Mouse (Mus musculus): ENCODE results near the gene Col9a2. TPM values are rescaled to one million over a fixed set of nuclear protein-coding genes. Genes with fewer than 3 reads are reported as not detected.
A peak's percentile ranks its signal among the peaks of the same experiment; 100 is the strongest.

Gene Col9a2
- polyA plus RNA-seq, 1 experiment from 2014 or later = 16.7 TPM

DNA sequence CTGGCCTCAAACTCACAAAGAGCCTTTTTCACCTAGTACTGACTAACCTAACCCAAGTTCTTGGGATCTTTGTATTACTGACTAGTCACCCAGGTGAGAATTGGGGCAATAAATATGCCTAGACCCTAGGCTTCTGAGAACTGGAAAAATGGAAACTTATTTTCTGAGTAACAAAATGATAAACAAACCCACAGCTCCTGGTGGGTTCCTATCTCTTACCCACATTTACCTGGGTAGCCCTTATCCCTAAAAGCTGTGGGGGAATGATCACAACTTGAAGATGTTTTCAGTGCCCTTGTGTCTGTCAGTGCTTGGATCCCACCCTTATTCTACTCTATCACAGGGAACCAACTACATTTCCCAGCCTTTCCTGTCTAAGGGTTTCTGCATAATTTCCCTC is 32.2 kb upstream of the Col9a2 start:
- H3K4me1 ChIP-seq (ENCODE audit: control insufficient read depth, insufficient read depth, low read length) = peaks cover 19% of the 10 kb centered on the region

DNA sequence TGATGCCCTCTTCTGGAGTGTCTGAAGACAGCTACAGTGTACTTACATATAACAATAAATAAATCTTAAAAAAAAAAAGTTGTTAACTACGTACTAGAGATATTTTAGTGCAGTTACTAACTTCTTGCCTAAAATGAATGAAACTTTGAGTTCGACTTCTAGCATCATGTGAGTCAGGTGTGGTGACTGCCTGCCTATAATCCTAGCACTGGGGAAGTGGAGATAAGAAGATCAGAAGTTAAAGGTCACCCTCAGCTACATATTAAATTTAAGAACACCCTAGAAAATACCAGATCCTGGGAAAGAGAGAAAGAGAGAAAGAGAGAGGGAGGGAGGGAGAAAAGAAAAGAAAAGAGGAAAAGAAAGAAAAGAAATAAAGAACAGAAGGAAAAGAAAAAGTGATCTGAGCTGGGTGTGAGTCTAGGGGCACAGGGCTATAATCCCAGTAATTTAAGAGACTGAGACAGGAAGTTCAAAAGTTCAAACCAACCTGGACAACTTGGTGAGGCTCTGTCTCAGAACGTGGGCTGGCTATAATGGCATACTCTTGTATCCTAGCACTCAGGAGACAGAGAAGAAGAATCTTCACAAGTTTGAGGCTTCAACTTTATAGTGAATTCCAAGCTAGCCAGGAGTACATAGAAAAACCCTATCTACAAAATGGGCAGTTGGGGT is 31.0 kb upstream of the Col9a2 start:
- Histone ChIP-seq H3K4me2 (ENCODE audit: low read length) (no peak overlapping the region), H3K9me3 (replicated peaks; ENCODE audit: control insufficient read depth, low read length, poor library complexity, severe bottlenecking) (no peaks in the 10 kb centered on the region), H3K4me1 (ENCODE audit: control insufficient read depth, insufficient read depth, low read length) (peaks cover 9% of the 10 kb centered on the region), H3K27ac (ENCODE audit: low read length) (no peak overlapping the region), H3K9ac (ENCODE audit: low read depth, low read length) (no peak overlapping the region), H3K36me3 (ENCODE audit: control insufficient read depth, insufficient read depth, low read length) (no peaks in the 10 kb centered on the region), H3K27me3 (ENCODE audit: control insufficient read depth, insufficient read depth, low read depth, low read length) (no peaks in the 10 kb centered on the region), H3K4me3 (ENCODE audit: low read depth, low read length) (no peak overlapping the region)
- no peak for ATAC-seq
- 83% methylated on average over 3 of the region's 3 CpGs for WGBS

More for the DNA sequence above, 32.2 kb upstream of the Col9a2 start:
- no peak for ATAC-seq
- Histone ChIP-seq H3K9me3 (replicated peaks; ENCODE audit: control insufficient read depth, low read length, poor library complexity, severe bottlenecking) (no peaks in the 10 kb centered on the region), H3K9ac (ENCODE audit: low read depth, low read length) (no peak overlapping the region), H3K27ac (ENCODE audit: low read length) (no peak overlapping the region), H3K4me2 (ENCODE audit: low read length) (no peak overlapping the region), H3K36me3 (ENCODE audit: control insufficient read depth, insufficient read depth, low read length) (no peaks in the 10 kb centered on the region), H3K27me3 (ENCODE audit: control insufficient read depth, insufficient read depth, low read depth, low read length) (no peaks in the 10 kb centered on the region), H3K4me3 (ENCODE audit: low read depth, low read length) (no peak overlapping the region)

DNA sequence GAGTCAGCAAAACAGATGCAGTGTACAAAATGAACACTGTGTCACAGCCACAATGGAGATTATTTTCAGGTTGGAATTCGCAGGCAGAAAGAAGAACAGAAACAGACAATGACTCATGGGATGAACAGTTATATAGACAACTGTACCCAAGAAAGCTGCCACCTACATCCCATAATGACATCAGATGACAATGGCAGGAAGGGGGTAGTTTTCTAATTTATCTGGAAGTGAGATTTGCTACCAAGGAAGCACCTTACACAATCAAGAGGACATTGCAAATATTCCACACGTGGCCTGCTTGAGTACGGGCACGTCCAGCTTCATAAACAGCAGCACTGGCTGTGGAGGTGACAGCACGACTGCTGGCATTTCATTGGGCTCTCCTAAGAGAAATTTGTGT is 30.0 kb upstream of the Col9a2 start:
- ATAC-seq = no peak
- Histone ChIP-seq H3K4me2 (ENCODE audit: low read length) (no peak overlapping the region), H3K36me3 (ENCODE audit: control insufficient read depth, insufficient read depth, low read length) (no peaks in the 10 kb centered on the region), H3K4me3 (ENCODE audit: low read depth, low read length) (no peak overlapping the region), H3K9ac (ENCODE audit: low read depth, low read length) (no peak overlapping the region), H3K27me3 (ENCODE audit: control insufficient read depth, insufficient read depth, low read depth, low read length) (no peaks in the 10 kb centered on the region), H3K4me1 (ENCODE audit: control insufficient read depth, insufficient read depth, low read length) (peaks cover 3% of the 10 kb centered on the region), H3K27ac (ENCODE audit: low read length) (no peak overlapping the region), H3K9me3 (replicated peaks; ENCODE audit: control insufficient read depth, low read length, poor library complexity, severe bottlenecking) (no peaks in the 10 kb centered on the region)
- WGBS = 85% methylated on average over 5 of the region's 5 CpGs

DNA sequence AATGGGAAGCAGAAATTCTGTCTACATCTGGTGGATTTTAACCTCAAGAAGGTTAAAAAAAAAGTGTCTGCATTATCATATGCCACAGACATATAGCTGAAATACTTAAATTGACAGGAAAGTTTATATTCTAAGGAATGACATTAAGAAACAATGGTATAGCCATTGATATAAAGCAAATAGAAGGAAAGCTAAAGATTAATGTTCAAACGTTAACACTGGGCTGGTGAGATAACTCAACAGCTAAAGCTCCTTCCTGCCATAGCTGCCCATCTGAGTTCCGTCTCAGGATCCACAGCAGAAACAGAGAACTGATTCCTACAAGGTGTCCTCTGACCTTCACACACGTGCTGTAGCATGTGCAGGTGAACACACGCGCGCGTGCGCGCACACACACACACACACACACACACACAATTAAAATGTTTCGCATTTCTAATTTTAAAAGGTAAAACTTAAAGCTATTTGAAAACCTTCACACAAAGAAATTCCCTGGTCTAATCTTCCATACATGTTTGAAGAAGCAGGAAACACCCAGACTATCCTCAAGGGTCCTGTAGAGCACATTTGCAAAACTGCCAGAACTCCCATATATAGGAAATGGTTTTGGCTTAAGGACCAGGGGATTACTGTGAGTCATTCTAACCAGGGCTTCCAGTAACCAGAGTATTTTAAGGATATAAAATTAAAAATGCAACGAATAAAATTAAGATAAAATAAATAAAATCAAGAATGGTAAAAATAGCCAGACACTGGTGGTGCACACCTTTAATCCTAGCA is 28.2 kb upstream of the Col9a2 start:
- 82% methylated on average over 11 of the region's 11 CpGs for WGBS
- H3K27ac ChIP-seq (ENCODE audit: low read length) = no peak overlapping the region
- no peaks in the 10 kb centered on the region for H3K36me3 ChIP-seq (ENCODE audit: control insufficient read depth, insufficient read depth, low read length)
- no peak overlapping the region for H3K4me3 ChIP-seq (ENCODE audit: low read depth, low read length)
- no peaks in the 10 kb centered on the region for H3K9me3 ChIP-seq (replicated peaks; ENCODE audit: control insufficient read depth, low read length, poor library complexity, severe bottlenecking)
- H3K4me2 ChIP-seq (ENCODE audit: low read length) = no peak overlapping the region
- peaks cover 15% of the 10 kb centered on the region for H3K4me1 ChIP-seq (ENCODE audit: control insufficient read depth, insufficient read depth, low read length)
- H3K9ac ChIP-seq (ENCODE audit: low read depth, low read length) = no peak overlapping the region
- no peak for ATAC-seq
- H3K27me3 ChIP-seq (ENCODE audit: control insufficient read depth, insufficient read depth, low read depth, low read length) = no peaks in the 10 kb centered on the region

DNA sequence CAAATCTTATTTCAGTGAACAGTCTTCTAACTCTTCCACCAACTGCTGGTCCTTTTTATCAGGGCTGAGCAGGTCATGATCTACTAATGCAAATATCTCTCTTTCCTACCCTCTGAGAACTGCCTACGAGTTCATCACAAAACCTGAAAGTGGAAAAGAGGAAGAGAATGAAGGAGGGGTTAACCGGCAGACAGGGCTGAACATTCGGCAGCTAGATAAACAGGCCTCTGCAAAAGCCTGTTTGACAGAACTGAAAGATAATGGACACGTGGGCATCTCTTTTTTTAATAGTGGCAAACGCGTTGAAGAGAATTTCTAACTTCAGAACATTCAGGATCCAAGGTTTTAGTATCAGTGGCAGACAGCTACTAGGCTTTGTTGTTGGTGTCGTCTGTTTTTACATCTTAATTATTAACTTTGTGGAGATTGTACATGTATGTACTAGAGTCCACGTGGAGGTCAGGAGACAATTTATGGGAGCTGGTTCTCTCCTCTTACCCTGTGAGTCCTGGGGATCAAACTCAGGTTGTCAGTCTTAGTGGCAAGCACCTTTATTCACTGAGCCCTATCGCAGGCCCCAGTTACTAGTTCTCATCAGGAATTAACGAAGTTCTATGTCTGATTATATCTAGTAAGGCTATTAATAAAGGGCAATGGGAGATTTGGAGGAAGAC is 24.5 kb upstream of the Col9a2 start:
- no peak overlapping the region for H3K4me3 ChIP-seq (ENCODE audit: low read depth, low read length)
- 83% methylated on average over 10 of the region's 10 CpGs for WGBS
- no peak overlapping the region; the same call in 1 of the 2 replicates for H3K9ac ChIP-seq (ENCODE audit: low read depth, low read length)
- no peak overlapping the region for H3K27ac ChIP-seq (ENCODE audit: low read length)
- ATAC-seq = no peak
- peak overlapping the region; percentile 67 for H3K4me2 ChIP-seq (ENCODE audit: low read length)
- no peaks in the 10 kb centered on the region for H3K9me3 ChIP-seq (replicated peaks; ENCODE audit: control insufficient read depth, low read length, poor library complexity, severe bottlenecking)
- H3K4me1 ChIP-seq (ENCODE audit: control insufficient read depth, insufficient read depth, low read length) = peaks cover 16% of the 10 kb centered on the region
- no peaks in the 10 kb centered on the region for H3K27me3 ChIP-seq (ENCODE audit: control insufficient read depth, insufficient read depth, low read depth, low read length)
- no peaks in the 10 kb centered on the region for H3K36me3 ChIP-seq (ENCODE audit: control insufficient read depth, insufficient read depth, low read length)

DNA sequence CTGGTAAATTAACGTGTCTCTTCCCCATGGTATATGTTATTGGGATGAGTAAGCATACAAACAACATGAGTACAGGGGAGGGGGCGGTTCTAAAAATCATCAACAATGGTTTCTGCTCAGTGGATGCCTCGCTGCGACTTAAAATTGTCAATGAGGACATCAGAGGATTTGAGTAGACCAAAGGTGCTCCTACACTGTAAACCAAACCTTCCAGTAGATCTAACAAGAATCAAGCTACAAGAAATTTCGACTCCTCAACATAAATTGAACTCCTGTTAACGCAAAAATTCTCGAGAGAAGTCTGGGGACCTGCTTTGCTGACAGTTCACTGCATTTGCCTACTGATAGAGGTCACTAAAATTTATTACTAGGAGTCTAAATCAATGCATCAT is 23.9 kb upstream of the Col9a2 start:
- no peak for ATAC-seq
- Histone ChIP-seq H3K9ac (ENCODE audit: low read depth, low read length) (peak overlapping the region; percentile 20; the same call in 1 of the 2 replicates), H3K9me3 (replicated peaks; ENCODE audit: control insufficient read depth, low read length, poor library complexity, severe bottlenecking) (no peaks in the 10 kb centered on the region)

DNA sequence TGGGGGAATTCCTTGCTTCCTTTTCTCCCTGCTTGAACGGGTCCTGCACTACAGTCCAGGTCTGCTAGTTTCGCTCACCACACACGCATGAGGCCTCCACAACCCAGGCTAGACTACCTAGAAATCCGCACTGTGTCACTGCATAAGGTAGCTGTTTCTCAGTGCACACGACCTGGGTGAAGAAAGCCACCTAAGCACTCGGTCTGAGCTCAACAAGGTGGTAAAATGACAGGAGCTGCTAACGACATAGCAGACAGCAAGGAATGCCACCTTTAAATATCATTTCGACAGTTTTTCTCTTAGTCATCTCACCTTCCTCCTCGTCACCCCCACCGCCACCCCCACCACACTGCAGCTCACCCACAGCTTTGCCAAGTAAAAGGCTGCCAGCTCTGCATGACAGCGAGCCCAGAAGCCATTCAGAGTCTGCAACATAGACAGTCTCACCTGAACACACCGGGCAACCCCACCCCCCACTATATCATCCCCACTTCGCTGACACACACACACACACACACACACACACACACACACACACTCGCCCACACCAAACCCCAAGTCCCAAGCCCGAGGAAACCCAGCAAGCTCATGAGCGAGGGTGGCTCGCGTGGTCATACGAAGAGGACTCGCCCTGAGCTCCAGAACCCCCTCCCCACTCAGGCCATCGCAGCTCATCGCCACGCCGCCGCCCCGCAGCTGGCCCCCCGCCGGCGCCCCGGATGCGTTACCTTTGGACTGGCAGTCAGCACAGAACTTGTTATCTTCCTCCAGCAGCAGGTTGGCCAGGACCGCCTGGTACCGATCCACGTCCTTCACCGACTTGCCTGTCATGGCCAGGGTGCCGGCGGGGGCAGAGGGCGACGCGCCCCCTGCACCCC is 22.9 kb upstream of the Col9a2 start:
- WGBS = 5% methylated on average over 38 of the region's 40 CpGs
- Histone ChIP-seq H3K27ac (ENCODE audit: low read length) (peak overlapping the region; percentile 79), H3K9ac (ENCODE audit: low read depth, low read length) (peak overlapping the region; percentile 92), H3K27me3 (ENCODE audit: control insufficient read depth, insufficient read depth, low read depth, low read length) (no peaks in the 10 kb centered on the region), H3K9me3 (replicated peaks; ENCODE audit: control insufficient read depth, low read length, poor library complexity, severe bottlenecking) (no peaks in the 10 kb centered on the region), H3K4me3 (ENCODE audit: low read depth, low read length) (peak overlapping the region; percentile 97), H3K36me3 (ENCODE audit: control insufficient read depth, insufficient read depth, low read length) (no peaks in the 10 kb centered on the region), H3K4me2 (ENCODE audit: low read length) (peak overlapping the region; percentile 67), H3K4me1 (ENCODE audit: control insufficient read depth, insufficient read depth, low read length) (peaks cover 16% of the 10 kb centered on the region)
- peak; percentile 47 for ATAC-seq

More for the DNA sequence above, 23.9 kb upstream of the Col9a2 start:
- Histone ChIP-seq H3K4me3 (ENCODE audit: low read depth, low read length) (peak overlapping the region; percentile 97), H3K27ac (ENCODE audit: low read length) (no peak overlapping the region), H3K4me2 (ENCODE audit: low read length) (peak overlapping the region; percentile 67), H3K27me3 (ENCODE audit: control insufficient read depth, insufficient read depth, low read depth, low read length) (no peaks in the 10 kb centered on the region), H3K36me3 (ENCODE audit: control insufficient read depth, insufficient read depth, low read length) (no peaks in the 10 kb centered on the region), H3K4me1 (ENCODE audit: control insufficient read depth, insufficient read depth, low read length) (peaks cover 16% of the 10 kb centered on the region)
- WGBS = 81% methylated on average over 7 of the region's 7 CpGs

DNA sequence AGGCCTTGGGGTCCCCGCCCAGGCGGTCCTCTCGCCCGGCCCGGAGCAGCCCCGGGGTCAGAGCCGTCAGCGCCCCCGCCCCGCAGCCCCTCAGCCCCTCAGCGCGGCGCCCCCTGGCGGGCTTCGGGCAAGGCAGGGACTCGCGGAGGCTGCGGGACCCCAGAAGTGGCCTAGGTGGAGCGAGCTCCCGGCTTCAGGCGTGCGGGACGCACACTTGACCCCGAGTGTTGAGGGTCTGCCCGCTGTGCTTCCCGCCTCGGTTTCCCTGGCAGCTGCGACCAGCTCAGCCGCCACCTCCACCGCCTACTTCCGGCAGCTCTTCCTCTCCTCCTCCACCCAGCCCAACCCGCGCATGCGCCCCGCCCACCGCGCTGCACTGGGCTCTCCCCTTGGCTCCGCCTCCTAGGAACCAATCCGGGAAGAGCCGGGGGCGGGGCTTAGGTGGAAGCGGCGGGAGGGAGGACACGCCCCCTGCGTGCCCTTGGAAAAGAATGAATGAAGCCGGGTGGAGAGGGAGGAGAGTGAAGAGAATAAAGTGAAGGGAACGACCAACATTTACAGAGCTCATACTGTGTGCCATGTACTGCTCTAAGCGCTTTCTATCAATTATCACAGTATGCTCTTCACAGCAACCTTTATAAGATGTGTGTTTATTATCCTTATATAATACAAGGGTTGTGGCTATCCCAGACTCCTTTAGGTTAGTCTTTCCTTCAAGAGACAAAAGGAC is 22.1 kb upstream of the Col9a2 start, which contains the start of gene Smap2:
Gene Smap2, minus strand, starts transcription at position 320 of the 730 bp plus-strand sequence.
- H3K9me3 ChIP-seq (replicated peaks; ENCODE audit: control insufficient read depth, low read length, poor library complexity, severe bottlenecking) = no peaks in the 10 kb centered on the region
- H3K27ac ChIP-seq (ENCODE audit: low read length) = peak within 1 kb of the TSS; percentile 79
- H3K9ac ChIP-seq (ENCODE audit: low read depth, low read length) = peak within 1 kb of the TSS; percentile 92
- H3K27me3 ChIP-seq (ENCODE audit: control insufficient read depth, insufficient read depth, low read depth, low read length) = no peaks in the 10 kb centered on the region
- ATAC-seq = peak; percentile 96
- WGBS = under 1% methylated on average over 28 of the region's 48 CpGs
- peaks cover 16% of the 10 kb centered on the region for H3K4me1 ChIP-seq (ENCODE audit: control insufficient read depth, insufficient read depth, low read length)
- H3K4me2 ChIP-seq (ENCODE audit: low read length) = peak within 1 kb of the TSS; percentile 67
- no peaks in the 10 kb centered on the region for H3K36me3 ChIP-seq (ENCODE audit: control insufficient read depth, insufficient read depth, low read length)
- peak within 1 kb of the TSS; percentile 97 for H3K4me3 ChIP-seq (ENCODE audit: low read depth, low read length)

Measured in midbrain, embryonic 16.5 days (tissue).